Mouse (Mus musculus): ENCODE measurements around the gene Aebp1.
"Not testable (repeated sequence)": the region's sequence is repeated elsewhere in the genome, so short reads cannot be mapped to it uniquely, and the experiment has no call there.

DNA sequence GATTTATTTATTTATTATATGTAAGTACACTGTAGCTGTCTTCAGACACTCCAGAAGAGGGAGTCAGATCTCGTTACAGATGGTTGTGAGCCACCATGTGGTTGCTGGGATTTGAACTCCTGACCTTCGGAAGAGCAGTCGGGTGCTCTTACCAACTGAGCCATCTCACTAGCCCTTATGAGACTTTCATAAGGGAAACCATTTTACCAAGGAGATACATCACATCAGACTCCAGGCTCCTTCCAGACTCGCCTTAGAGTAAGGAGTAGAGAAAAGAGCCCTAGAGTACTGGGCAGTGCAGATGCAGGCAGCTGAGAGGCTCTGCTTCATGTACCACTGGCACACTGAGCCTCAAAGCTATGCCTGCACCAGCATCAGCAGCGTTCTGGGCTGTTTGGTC, 26.8 kb downstream of the Aebp1 start:
- TF ChIP-seq CTCF (IDR thresholded peaks at IDR 0.05; ENCODE audit: low read depth, low read length); GATA2 (IDR thresholded peaks at IDR 0.05; ENCODE audit: borderline replicate concordance, low read depth, low read length): not testable (repeated sequence)

Measured in G1E (cell line).